ENCODE assay signal across 16 mouse cellular contexts in genomic region chr2:153530948-153531347, GRCm38 (mm10). TPM values are rescaled to one million over a fixed set of nuclear protein-coding genes. Genes with fewer than 3 reads are reported as not detected.
A peak's percentile ranks its signal among the peaks of the same experiment; 100 is the strongest.
DNase-seq lines count a peak whose midpoint lies in the region; ATAC-seq and TF ChIP-seq lines count a peak whose summit lies in the region.
"Had no signal": no experiment of that assay in that cellular context is flagged by ENCODE, and none has a peak within 500 bp of the region (broad histone marks: within the 10 kb centered on the region; RNA-seq: fewer than 3 reads in every experiment).

No protein-coding gene starts in this region.

- H3K4me3 ChIP-seq in forebrain, postnatal 0 days (ENCODE audit: low read depth, low read length), result no peak overlapping the region
- no peak overlapping the region for H3K4me3 ChIP-seq in forebrain, embryonic 16.5 days (replicated peaks; ENCODE audit: low read length)
- 0 out of 2 replicates have a peak overlapping the region, but pooled peaks have one; percentile 68 for H3K4me3 ChIP-seq in limb, embryonic 13.5 days
- no peak overlapping the region for H3K4me3 ChIP-seq in limb, embryonic 10.5 days
- H3K4me3 ChIP-seq in embryonic facial prominence, embryonic 14.5 days (ENCODE audit: low read depth, low read length), result peak overlapping the region; percentile 1; the same call in 1 of the 2 replicates
- no peak overlapping the region for H3K4me3 ChIP-seq in midbrain, embryonic 15.5 days

- ATAC-seq in forebrain, postnatal 0 days, result no peak
- no peak for ATAC-seq in forebrain, embryonic 16.5 days
- ATAC-seq in limb, embryonic 13.5 days (ENCODE audit: low FRiP score, low read depth), result no peak
- no peak for ATAC-seq in embryonic facial prominence, embryonic 14.5 days (ENCODE audit: low read depth)
- ATAC-seq in midbrain, embryonic 15.5 days (replicated peaks), result no peak

- no peak overlapping the region for H3K9ac ChIP-seq in forebrain, postnatal 0 days
- H3K9ac ChIP-seq in forebrain, embryonic 16.5 days (replicated peaks; ENCODE audit: low read depth, low read length), result no peak overlapping the region
- H3K9ac ChIP-seq in limb, embryonic 13.5 days, result no peak overlapping the region
- H3K9ac ChIP-seq in embryonic facial prominence, embryonic 14.5 days (ENCODE audit: low read depth, low read length), result no peak overlapping the region
- no peak overlapping the region for H3K9ac ChIP-seq in midbrain, embryonic 15.5 days

- no peak overlapping the region for H3K27ac ChIP-seq in forebrain, postnatal 0 days (ENCODE audit: low read depth, low read length)
- no peak overlapping the region for H3K27ac ChIP-seq in forebrain, embryonic 16.5 days (ENCODE audit: low read length)
- no peak overlapping the region for H3K27ac ChIP-seq in limb, embryonic 13.5 days
- H3K27ac ChIP-seq in limb, embryonic 10.5 days, result no peak overlapping the region
- H3K27ac ChIP-seq in embryonic facial prominence, embryonic 14.5 days (replicated peaks; ENCODE audit: low read depth, low read length), result no peak overlapping the region
- H3K27ac ChIP-seq in midbrain, embryonic 15.5 days, result no peak overlapping the region

- no peaks in the 10 kb centered on the region for H3K4me1 ChIP-seq in forebrain, postnatal 0 days (ENCODE audit: insufficient read depth)
- H3K4me1 ChIP-seq in forebrain, embryonic 16.5 days (replicated peaks; ENCODE audit: control insufficient read depth, insufficient read depth, low read length), result peaks cover 25% of the 10 kb centered on the region
- H3K4me1 ChIP-seq in limb, embryonic 13.5 days, result peaks cover 24% of the 10 kb centered on the region
- H3K4me1 ChIP-seq in limb, embryonic 10.5 days, result peaks cover 46% of the 10 kb centered on the region
- peaks cover 10% of the 10 kb centered on the region; the same call in 1 of the 2 replicates for H3K4me1 ChIP-seq in embryonic facial prominence, embryonic 14.5 days (ENCODE audit: control insufficient read depth, insufficient read depth, low read length)
- H3K4me1 ChIP-seq in midbrain, embryonic 15.5 days, result peaks cover 26% of the 10 kb centered on the region

- no peak overlapping the region; the same call in 1 of the 2 replicates for H3K4me2 ChIP-seq in forebrain, postnatal 0 days (ENCODE audit: low read depth)
- no peak overlapping the region for H3K4me2 ChIP-seq in forebrain, embryonic 16.5 days (ENCODE audit: low read length)
- peak overlapping the region; percentile 99; the same call in 1 of the 2 replicates for H3K4me2 ChIP-seq in limb, embryonic 13.5 days (replicated peaks)
- H3K4me2 ChIP-seq in embryonic facial prominence, embryonic 14.5 days (ENCODE audit: low read depth, low read length), result no peak overlapping the region
- peak overlapping the region; percentile 91; the same call in 1 of the 2 replicates for H3K4me2 ChIP-seq in midbrain, embryonic 15.5 days

- WGBS in forebrain, postnatal 0 days, result 52% methylated on average over 5 of the region's 5 CpGs
- WGBS in forebrain, embryonic 16.5 days, result 53% methylated on average over 5 of the region's 5 CpGs
- 44% methylated on average over 5 of the region's 5 CpGs for WGBS in limb, embryonic 13.5 days
- WGBS in limb, embryonic 10.5 days, result 52% methylated on average over 5 of the region's 5 CpGs
- WGBS in embryonic facial prominence, embryonic 14.5 days, result 53% methylated on average over 5 of the region's 5 CpGs
- 44% methylated on average over 5 of the region's 5 CpGs for WGBS in midbrain, embryonic 15.5 days

- no peaks in the 10 kb centered on the region for H3K36me3 ChIP-seq in forebrain, postnatal 0 days (ENCODE audit: insufficient read depth)
- no peaks in the 10 kb centered on the region for H3K36me3 ChIP-seq in forebrain, embryonic 16.5 days (ENCODE audit: control insufficient read depth, insufficient read depth)
- no peaks in the 10 kb centered on the region for H3K36me3 ChIP-seq in limb, embryonic 13.5 days
- H3K36me3 ChIP-seq in limb, embryonic 10.5 days, result no peaks in the 10 kb centered on the region
- H3K36me3 ChIP-seq in embryonic facial prominence, embryonic 14.5 days (ENCODE audit: control insufficient read depth, insufficient read depth, low read length), result no peaks in the 10 kb centered on the region
- no peaks in the 10 kb centered on the region for H3K36me3 ChIP-seq in midbrain, embryonic 15.5 days (replicated peaks)
- H3K36me3 ChIP-seq: forebrain, embryonic 10.5 days had no signal

- no peaks in the 10 kb centered on the region for H3K9me3 ChIP-seq in forebrain, postnatal 0 days (ENCODE audit: low read length)
- H3K9me3 ChIP-seq in forebrain, embryonic 16.5 days (ENCODE audit: control insufficient read depth, low read length), result no peaks in the 10 kb centered on the region
- no peaks in the 10 kb centered on the region for H3K9me3 ChIP-seq in limb, embryonic 13.5 days
- H3K9me3 ChIP-seq in limb, embryonic 10.5 days (replicated peaks), result no peaks in the 10 kb centered on the region
- no peaks in the 10 kb centered on the region for H3K9me3 ChIP-seq in embryonic facial prominence, embryonic 14.5 days (ENCODE audit: control insufficient read depth, low read length)
- no peaks in the 10 kb centered on the region for H3K9me3 ChIP-seq in midbrain, embryonic 15.5 days
- H3K9me3 ChIP-seq: forebrain, embryonic 10.5 days had no signal

- TF ChIP-seq CTCF in forebrain, postnatal 0 days (IDR thresholded peaks at IDR 0.05; ENCODE audit: low read depth), result peak; percentile 44; the same call in 1 of the 2 replicates

- no peak for DNase-seq in forebrain, postnatal 0 days
- no peak for DNase-seq in limb, embryonic 10.5 days (ENCODE audit: low spot score)
- no peak for DNase-seq in embryonic facial prominence, embryonic 14.5 days (ENCODE audit: low spot score)
- no peak for DNase-seq in left cerebral cortex, adult 8-10 months (ENCODE audit: low spot score in 2 of 2)
- no peak for DNase-seq in spleen, postnatal 36 days (ENCODE audit: low spot score in 2 of 2)
- DNase-seq: gastrocnemius, postnatal 14 days; kidney, postnatal 10 days; lung, postnatal 14 days had no signal

- no peaks in the 10 kb centered on the region for H3K27me3 ChIP-seq in forebrain, postnatal 0 days (ENCODE audit: insufficient read depth, low read length)
- no peaks in the 10 kb centered on the region for H3K27me3 ChIP-seq in forebrain, embryonic 16.5 days (replicated peaks; ENCODE audit: control insufficient read depth, insufficient read depth, low read length)
- H3K27me3 ChIP-seq in limb, embryonic 13.5 days, result peaks cover 68% of the 10 kb centered on the region
- H3K27me3 ChIP-seq in limb, embryonic 10.5 days (ENCODE audit: low read depth, poor library complexity, severe bottlenecking), result peaks cover 70% of the 10 kb centered on the region
- peaks cover 31% of the 10 kb centered on the region for H3K27me3 ChIP-seq in embryonic facial prominence, embryonic 14.5 days (replicated peaks; ENCODE audit: control insufficient read depth, insufficient read depth, low read length)
- H3K27me3 ChIP-seq in midbrain, embryonic 15.5 days (replicated peaks), result no peaks in the 10 kb centered on the region

RNA-seq across cellular contexts. Expression of gene Nol4l, which starts 1.2 kb away (rescaled TPM):
- total RNA-seq in forebrain, postnatal 0 days (2014; rRNA removed), result 57.4 and 58.5 TPM in 2 replicates
- polyA plus RNA-seq in forebrain, postnatal 0 days (2015; fragmentation: Nextera tagmentation; extraction: Ambion mirVana), result 20.5 and 28.0 TPM in 2 replicates
- 47.8 and 50.4 TPM in 2 replicates for polyA plus RNA-seq in forebrain, embryonic 16.5 days (2015; fragmentation: Nextera tagmentation; extraction: Ambion mirVana)
- 11.8 and 13.2 TPM in 2 replicates for polyA plus RNA-seq in limb, embryonic 13.5 days (2015; fragmentation: Nextera tagmentation; extraction: Ambion mirVana)
- polyA plus RNA-seq in limb, embryonic 10.5 days (2016; fragmentation: Nextera tagmentation; extraction: Ambion mirVana), result 15.8 and 17.2 TPM in 2 replicates
- 11.6 and 12.9 TPM in 2 replicates for polyA plus RNA-seq in embryonic facial prominence, embryonic 14.5 days (2014; fragmentation: Nextera tagmentation; extraction: Ambion mirVana)
- polyA plus RNA-seq in midbrain, embryonic 15.5 days (2015; fragmentation: Nextera tagmentation; extraction: Ambion mirVana), result 50.8 and 54.6 TPM in 2 replicates
- total RNA-seq in left cerebral cortex, adult 8-10 months (2022), result 10 to 100 TPM; 41.1 to 48.9 (median 45.1) TPM

RNA-seq across cellular contexts. Expression of gene 4930404H24Rik, which starts 38.4 kb away (rescaled TPM):
- total RNA-seq in forebrain, postnatal 0 days (2014; rRNA removed), result not detected in 2 replicates
- not detected in 2 replicates for polyA plus RNA-seq in forebrain, postnatal 0 days (2015; fragmentation: Nextera tagmentation; extraction: Ambion mirVana)
- polyA plus RNA-seq in forebrain, embryonic 16.5 days (2015; fragmentation: Nextera tagmentation; extraction: Ambion mirVana), result not detected in 2 replicates
- not detected in 2 replicates for polyA plus RNA-seq in limb, embryonic 13.5 days (2015; fragmentation: Nextera tagmentation; extraction: Ambion mirVana)
- polyA plus RNA-seq in limb, embryonic 10.5 days (2016; fragmentation: Nextera tagmentation; extraction: Ambion mirVana), result not detected in 2 replicates
- not detected in 2 replicates for polyA plus RNA-seq in embryonic facial prominence, embryonic 14.5 days (2014; fragmentation: Nextera tagmentation; extraction: Ambion mirVana)
- polyA plus RNA-seq in midbrain, embryonic 15.5 days (2015; fragmentation: Nextera tagmentation; extraction: Ambion mirVana), result not detected in 2 replicates
- total RNA-seq in left cerebral cortex, adult 8-10 months (2022), result not detected
- total RNA-seq: adrenal gland, postnatal 14 days; gastrocnemius, postnatal 14 days; heart, postnatal 25 days; neutrophil, adult 5-6 weeks had no signal
- polyA plus RNA-seq: C2C12; forebrain, embryonic 10.5 days had no signal

Comparison
In these comparisons a context has a peak if more than half of its experiments do, and no peak if none do; other contexts are left out.
1. H3K4me3 ChIP-seq: peak in limb, embryonic 13.5 days (single experiment) and embryonic facial prominence, embryonic 14.5 days (single experiment); none in forebrain, postnatal 0 days (single experiment), forebrain, embryonic 16.5 days (single experiment), limb, embryonic 10.5 days (single experiment) and midbrain, embryonic 15.5 days (single experiment).
2. H3K4me2 ChIP-seq: peak in limb, embryonic 13.5 days (single experiment) and midbrain, embryonic 15.5 days (single experiment); none in forebrain, postnatal 0 days (single experiment), forebrain, embryonic 16.5 days (single experiment) and embryonic facial prominence, embryonic 14.5 days (single experiment).